Mouse (Mus musculus) right cerebral cortex, adult 18-20 months (tissue): ENCODE measurements around the gene Ccn1.

Experiments
- DNase-seq: peaks from one replicate; pipeline ENCODE4 v3.0.0; 2022; ENCODE audit warnings: mixed read lengths

Ccn1 gene

DNA sequence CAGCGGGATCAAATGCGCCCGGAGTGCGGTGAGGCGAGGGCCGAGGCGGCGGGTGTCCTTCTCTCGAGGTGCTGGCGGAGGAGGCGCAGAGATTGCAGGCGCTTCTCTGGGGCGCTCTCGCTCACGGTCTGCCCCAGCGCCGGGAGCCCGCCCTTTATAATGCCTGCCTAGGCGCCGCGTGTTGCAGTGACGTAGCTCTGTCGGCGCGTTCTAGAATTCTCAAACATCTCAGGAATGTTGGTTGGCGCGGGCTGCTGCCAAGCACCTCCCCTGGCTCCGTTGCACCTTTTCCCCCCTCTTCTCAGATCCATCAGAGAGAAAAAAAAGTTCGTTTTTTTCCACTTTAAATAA lies at the start of gene Ccn1:
Ccn1 (minus strand) TSS at position 130 of the 351 bp plus-strand sequence.
- peak; percentile 59 for DNase-seq

DNA sequence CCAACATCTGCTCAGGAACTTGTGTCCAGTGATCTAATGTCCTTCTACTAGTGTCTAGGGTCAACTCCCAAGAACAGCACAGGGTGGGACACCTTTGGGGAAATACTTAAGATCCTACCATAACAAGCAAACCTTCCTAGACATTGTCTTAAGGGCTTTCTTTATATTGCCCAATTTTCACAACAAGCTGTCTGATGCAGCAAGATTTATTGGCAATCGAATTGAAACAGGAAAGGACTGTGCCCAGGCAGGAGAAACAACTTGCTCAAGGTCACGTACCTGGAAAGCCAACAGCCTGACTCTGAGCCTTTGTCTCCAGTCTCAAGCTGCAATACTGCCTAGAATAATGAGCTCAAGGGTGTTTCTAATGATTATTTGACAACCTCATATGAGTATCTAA lies 43.6 kb upstream of the Ccn1 start:
- DNase-seq, result no peak

DNA sequence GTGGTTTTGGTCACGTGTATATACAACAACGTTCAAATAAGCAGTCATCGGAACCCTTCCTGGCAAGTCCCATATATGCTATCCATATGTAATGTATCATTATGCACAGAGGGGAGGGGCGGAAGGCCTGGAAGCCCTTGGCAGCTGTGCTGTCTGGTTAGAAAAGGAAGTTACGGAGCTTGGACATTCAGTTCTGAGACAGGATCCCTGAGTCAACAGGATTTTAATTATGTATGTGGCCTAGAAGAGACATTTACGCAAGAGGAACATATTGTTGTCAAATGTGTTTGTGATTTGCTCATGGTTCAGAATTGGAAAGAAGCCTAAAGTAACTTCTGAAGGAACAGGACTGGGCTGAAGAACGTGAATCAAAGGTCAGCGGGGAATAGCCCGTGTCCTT lies 42.3 kb upstream of the Ccn1 start:
- no peak for DNase-seq

DNA sequence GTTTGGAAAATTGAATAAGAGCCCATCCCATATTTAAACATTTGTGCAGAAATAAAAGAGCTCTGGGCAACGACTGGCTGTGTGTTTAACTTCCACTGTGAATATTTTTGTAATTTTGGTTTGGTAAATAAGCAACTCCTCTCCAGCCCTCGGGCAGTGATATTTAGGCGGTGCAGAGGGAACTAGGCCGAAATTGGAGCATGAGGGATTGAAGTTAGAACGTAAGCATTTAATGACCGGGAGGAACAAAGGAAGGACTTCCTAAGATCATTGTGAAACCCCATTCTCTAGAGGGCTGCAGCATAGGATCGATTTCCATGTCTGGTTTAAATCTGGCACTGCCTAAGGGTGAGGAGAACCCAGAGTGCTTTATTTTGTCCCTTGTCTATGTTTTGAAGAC lies 41.6 kb upstream of the Ccn1 start:
- DNase-seq, result no peak

DNA sequence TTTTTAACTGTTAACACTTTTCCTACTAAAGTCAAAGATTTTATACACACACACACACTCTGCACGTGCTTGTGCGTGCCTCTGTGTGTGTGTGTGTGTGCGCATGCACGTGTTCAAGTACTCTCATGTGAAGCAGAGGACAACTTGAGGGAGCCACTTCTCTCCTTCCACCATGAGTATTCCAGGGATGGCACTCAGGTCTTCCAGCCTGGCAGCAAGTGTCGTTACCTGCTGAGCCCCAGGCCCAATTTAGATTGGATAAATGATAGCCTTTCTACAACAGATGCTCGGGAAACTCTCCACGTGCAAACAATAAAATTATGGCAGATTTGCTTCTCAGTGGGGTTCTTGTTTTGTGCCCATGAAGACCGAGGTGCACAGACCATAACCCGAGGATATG lies 39.5 kb upstream of the Ccn1 start:
- no peak for DNase-seq

DNA sequence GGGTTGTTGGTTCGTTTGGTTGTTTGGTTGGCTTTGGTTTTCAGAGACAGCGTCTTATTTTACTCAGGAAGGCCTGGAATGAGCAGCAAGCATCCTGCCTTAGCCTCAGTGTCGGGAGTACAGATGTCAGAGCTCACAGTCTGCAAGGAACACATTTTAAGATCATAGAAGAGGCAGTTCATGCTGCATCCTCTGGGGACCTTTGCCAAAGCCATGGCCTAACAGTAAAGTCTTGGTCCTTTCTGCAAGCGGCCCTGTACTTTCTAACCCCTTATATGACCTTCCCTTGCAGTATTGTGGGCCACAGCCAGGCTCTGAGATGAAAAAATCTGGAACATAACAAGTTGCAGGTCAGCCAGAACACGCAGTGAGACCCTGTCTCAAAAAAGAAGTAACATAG lies 38.1 kb upstream of the Ccn1 start:
- no peak for DNase-seq

DNA sequence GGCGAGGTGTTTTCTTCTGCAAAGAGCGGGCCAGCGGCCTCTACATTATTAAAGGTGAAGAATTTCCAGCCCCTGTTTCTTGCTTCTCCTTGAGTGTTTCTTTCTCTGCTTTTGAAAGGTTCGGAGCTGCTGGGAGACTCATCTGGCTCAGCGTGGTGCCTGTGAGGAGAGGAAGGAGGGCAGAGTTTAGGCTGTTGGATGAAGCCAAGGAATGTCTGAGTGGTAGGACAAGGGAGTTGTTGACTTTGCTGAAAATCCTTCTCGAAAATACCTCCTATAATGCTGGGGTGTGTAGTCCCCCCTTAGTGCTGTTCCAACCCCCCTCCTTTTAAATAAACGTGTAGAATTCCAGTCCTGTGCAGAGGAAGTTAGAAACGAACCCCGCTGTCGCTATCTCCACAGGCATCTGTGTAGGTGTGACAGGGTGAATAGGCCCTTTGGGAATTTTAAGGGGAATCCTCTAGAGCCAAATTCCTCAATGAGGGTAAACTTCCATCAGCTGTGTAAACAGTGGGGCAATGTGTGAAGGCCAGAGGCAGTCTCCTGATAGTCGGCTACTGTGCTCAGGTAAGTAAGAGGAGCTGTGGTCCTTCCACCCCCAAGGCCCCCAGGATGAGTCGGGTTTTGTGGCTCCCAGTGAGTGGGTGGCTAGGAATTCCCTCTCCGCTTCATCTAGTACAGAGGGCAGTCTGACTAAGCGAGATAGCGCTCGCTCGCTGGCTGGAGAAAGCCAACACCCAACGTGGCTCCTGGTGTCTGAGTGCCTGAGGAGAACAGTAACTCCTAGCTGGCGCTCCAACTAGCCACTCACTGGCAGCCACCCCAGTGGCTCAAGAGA lies 35.0 kb upstream of the Ccn1 start:
- DNase-seq, result no peak

DNA sequence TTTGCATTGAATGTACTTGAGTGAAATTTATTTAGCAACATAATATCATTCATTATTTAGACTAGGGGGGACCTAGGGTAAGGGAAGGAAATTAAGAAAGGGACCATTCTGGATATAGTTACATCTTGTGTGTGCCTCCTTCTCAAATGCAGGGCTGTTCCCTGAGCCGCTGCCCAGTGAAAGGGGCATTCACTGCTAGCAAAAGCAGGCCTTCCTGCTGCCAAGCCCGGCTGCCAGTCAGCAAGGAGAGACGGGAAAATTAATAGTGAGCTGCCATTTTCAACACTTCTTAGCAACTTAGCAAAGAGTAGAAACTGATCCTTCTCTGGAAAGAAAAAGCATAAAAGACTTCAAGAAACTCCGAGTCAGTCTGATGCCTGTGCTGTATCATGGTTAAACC lies 34.4 kb upstream of the Ccn1 start:
- no peak for DNase-seq

DNA sequence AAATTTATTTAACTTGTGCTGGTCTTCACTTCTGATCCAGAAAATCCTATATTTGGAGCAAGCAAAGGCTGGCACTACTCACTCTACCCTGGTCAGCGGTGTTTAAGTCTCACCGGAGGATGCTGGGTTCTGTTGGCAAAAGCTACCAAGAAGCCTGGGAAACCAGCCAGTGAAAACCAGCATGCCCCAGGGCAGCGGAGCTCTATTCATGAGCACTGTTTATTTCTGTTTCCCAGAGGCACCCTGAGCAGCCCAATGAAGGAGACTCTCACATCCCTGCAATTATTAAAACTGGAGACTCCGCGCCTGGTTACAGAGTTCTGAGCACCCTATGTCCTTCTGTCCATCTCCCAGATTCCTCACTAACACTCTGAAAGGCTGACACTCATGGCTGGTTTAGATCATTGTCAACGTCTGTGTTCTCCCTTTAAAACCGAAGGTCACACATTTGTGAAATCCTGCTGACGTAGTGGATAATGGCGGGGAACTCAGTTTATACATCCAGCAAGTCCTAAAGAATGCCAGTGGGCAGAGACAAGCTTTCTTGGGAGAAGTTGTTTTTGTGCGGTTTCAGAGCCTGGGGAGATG lies 31.7 kb upstream of the Ccn1 start:
- peak; percentile 33 for DNase-seq

DNA sequence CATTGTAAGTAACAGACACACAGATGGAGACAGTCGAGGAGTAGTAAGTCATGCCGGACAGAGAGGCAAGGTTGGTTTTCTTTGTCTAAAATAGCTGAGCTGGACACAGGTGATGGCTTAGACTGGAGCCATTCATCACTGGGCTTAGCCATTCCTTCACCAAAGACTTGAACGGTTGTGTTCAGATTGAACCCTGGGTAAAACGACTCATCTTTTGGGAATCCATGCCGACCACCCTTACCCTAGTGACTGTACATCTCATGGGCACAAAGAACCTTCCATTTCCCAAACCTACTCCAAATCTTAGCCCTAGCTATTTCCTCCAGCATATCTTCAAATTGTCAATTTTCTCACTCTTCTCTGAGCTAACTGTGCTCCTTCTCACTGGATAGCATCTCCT lies 30.9 kb upstream of the Ccn1 start:
- no peak for DNase-seq

DNA sequence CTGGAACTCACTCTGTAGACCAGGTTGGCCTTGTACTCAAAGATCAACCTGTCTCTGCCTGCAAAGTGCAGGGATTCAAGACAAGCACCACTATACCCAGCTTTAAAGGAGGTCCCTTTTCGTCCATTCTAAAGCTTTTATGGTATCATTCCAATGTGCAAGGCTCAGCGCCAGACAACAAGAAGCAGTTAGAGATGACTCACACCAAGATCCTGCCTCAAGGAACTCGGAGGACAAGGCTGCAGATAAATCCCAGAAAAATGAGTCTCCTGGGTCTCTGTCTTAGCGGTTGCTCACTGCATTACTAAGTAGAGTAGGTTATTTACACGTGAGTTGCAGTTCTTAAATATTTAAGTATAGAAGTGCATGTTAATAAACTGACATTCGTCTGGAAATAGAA lies 26.4 kb upstream of the Ccn1 start:
- DNase-seq, result no peak

DNA sequence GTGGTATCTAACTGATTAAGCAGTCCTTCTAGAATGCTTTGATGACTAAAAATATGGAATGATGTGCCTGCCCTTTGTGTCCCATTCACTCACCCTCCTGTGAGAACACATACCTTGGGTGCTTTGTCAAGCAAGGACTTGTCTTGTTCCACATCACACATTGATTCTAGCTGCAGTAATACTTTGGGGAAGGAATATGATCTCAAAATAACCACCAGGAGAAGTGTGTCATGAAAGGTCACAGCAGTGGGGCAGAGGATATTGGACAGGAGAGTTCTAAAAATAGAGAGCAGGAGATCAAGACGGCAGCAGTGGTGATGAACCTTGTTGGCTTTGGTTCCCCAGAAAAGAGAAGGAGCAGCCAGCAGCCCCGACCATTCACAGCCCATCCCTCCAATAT lies 25.0 kb upstream of the Ccn1 start:
- no peak for DNase-seq

DNA sequence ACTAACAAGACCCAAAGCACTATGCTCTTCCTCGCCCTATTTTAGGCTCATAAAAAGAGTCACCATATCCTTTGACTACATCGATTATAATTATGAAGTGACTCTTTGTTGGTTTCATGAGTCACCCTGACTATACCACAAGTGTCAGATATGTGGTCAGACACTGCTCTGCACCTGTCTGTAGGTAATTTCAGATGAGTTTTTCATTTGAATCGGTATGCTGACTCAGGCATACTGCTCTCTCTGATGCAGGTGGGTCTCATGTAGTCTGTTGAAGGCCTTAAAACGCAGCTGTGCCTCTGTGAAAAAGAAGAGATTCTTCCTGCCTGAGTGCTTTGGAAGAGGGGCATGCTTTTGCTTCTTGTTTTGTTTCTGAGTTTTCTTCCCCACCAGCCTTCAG lies 16.6 kb upstream of the Ccn1 start:
- no peak for DNase-seq

DNA sequence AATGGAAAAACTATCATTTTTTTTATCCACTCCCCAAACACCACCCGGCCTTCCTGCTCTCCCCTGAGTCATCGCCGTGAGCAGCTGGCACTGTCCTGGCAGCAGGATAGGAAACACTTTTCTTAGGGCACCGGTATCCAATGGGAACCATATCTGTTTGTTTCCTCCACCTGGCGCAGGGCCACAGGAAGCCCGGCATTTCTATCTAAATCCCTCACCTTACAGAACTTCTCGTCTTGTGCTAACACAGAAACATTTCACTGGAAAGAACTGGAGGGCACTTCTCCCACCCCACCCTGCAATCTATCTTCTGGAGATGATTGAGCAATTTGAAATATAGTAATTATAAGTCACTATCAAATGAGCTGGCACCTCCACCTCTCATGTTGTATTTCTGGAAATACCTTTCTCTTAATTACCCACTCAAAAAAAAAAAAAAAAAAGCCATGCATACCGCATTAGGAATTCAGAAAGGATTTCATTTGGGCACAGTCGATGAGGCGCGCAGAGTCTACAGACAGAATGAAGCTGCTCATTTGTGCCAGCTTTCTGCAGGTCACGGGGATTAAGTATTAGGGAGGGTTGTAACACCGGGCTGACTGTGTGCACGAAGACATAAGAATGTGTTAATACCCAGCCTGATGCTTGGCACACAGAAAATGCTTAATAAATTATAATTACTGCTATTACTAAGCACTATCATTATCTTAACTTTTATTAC lies 7.4 kb upstream of the Ccn1 start:
- DNase-seq, result no peak

DNA sequence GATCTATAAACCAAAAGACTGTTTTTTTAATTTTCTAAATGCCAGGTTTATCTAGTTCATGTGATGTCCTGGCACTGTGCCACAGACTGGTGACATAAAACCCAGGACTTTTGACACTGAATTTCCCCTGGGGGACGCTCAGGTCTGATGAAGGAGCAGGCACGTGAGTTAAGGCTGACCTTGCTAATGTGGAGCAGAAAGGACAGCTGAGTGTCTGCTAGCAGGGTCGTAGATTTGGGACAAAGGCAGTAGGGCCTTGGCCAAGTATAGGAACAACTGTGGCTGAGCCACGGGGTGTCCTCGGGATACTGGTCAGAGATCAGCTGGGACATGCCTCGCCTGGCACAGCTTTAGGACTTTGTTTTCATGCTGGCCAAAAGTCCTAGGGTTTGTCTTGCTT lies 5.2 kb upstream of the Ccn1 start:
- no peak for DNase-seq

DNA sequence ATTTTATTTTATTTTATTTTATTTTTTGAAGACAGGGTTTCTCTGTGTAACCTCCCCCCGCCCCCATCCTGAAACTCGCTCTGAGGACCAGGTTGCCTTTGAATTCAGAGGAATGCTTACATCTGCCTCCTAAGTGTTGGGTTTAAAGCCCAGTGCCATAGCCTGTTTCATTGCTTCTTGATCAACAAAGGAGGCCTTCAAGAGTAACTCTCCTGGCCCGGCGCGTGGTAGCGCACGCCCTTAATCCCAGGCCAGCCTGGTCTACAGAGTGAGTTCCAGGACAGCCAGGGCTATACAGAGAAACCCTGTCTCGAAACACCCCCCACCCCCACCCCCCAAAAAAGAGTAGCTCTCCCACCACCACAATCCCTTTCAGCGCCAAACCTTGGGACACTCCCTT lies 4.2 kb upstream of the Ccn1 start:
- DNase-seq, result no peak

DNA sequence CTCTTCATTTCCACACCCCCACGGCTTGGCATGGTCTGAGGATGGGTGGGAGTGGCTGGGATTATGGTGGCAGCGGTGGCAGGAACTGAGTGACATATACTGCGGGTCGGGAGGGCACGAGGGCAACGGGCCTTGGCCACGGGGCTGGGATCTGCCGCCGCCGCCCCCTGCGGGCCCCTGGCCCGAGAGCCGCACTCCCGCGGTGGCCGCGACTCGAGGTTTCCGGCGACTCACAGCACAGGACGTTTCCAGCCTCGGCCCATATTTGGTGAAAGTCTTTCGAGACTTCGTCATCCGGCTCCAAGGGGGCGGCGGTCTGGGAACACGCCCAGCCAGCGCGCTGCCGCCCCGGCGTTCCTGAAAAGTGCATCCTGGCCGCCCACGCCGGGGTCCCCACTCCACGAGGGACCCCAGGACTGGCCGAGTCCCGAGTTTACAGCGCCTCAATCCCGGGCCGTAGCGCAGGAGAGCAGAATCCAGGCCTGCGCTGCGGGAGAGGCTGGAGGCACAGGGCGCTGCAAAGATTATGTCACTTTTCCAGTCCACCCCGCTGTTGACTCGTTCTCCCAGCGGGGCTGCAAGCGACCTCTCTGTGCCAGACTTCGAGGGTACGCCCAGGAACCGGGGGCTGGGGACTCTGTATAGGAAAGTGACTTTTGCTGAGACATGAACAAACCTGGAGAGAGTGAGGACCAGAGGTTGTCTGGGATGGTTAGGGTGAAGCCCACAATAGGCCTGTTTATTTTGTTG lies 3.6 kb upstream of the Ccn1 start:
- DNase-seq, result peak; percentile 69

DNA sequence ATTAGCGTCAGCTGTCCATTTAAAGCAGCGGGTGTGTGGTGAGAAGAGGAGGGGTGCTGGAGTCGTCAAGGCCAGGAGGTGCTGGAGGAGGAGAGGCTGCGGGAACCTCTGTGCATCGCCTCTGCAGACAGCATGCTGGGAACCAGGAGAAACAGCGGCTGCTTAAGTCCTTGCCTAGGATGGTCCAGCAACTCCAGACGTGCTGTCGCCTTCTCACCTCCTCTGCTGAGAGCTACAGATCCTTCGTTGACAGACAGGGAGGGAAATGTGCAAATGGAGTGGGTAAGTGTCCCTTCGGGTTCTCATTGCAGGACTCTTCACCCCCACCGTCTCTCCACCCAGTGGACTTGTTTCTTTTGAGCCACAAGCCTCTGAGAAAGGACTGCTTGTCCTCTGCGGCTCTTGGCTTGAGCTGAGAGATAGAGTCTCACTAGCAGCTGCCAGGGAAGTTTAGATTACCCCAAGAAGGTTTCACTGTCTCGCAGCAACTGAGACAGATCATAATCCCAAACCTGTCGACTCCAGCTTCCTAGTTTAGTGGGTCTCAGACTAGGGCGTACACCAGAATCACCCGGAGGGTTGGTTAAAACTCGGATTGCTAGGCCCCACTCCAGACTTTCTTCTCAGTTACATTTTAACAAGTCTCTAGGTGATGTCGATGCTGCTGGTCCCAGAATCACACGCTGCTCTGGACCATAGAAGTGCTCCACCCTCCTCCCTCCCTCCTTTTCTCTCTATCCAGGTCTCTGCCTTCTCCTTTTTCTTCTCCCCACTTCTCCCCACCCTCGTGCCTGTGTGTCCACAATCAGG lies 2.7 kb upstream of the Ccn1 start:
- peak; percentile 34 for DNase-seq

DNA sequence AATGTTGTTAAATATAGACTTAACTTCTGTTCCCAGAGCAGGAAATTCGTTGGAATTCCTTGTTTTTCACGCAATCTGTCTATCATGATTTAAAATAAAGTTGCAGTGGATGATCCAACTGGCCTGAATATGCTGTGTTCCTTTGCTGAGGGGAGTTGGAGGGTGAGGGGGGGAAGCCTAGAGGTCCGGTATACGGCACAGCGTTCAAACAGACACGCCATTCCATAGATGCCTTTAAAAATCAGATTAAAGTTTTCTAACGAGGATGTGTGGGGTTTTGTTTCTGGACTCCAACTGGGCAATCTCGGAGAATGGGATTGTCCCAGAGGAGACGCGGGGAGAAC lies 2.2 kb upstream of the Ccn1 start:
- no peak for DNase-seq

DNA sequence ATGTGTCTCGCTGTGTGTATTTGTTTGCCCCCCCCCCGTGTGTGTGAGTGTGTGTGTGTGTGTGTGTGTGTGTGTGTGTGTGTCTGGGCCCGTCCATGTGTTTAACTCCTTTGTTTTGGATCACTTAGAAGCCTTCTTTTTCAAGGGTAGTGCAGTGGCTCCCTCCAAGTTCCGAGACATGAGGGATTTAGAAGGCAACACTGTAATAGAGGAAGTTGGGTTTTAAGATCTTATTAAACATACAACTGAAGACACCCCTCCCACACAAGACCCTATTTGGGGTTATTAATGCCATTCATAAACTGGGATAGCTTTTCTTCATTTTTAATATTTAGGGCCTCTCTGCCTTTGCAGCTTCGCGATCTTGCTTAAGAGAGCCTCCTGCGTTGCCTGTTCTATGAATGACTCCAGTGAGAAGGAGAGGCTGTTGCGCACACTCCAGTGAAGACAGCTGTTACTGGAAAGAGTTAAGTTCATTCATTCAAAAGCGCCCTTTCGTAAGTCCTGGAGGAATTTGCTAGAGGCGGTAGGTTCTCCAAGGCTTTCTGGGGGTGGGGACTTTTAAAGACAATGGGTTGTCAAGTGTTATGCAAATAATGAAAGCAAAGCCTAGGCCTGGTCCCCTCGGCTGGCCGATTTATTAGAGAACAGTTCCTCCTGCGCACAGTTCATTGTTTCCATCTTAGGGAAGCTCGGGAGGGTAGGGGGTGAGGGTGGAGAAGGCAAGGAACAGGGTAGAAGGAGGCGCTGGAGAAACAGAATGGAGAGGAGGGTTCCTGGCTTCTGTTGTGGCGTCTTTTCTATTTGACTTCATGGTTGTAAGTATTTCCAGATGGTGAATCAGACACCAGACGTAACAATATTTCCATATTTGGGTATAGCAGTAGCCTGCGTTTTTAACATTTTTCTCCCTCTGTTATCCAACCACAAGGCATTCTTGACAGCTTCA lies 1.5 kb upstream of the Ccn1 start:
- DNase-seq, result peak; percentile 12

DNA sequence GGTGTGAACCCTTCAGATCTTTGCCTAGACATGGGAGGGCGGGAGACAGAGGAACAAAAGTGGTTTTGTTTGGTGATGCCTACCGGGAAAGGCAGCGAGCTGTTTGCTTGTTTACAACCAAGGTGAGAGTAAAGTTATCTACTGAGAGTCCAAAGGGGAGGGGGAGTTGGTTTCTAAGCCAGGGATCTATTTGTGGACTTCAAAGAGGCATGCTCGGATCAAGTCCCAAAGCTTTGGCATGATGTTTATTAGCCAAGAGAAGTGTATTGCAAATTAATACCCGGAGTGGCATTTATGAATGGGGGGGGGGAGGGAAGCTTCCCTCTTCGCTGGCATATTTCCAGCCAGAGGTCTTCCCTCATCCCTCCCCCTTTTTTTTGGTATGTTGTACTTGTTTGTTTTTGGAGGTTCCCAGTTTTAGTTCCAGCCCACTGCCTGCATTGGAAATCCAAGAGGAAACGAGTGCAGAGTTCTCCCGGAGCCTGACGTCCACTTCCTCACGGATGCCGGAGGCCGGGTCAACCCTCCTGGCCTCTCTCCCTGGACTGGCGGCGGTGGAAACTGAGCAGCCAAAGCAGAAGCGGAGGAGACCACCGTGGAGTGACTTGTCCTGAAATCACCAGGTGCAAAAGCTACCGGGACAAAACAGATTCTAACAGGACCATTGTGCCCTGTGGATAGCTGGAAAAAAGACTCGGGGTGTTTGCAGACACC lies 674 bp upstream of the Ccn1 start:
- DNase-seq, result no peak
